Mouse (Mus musculus) layer of hippocampus, adult 2 months (tissue): ENCODE data around the gene Sacm1l. TPM values are rescaled to one million over a fixed set of nuclear protein-coding genes. Genes with fewer than 3 reads are reported as not detected.

ENCODE experiments used
- DNase-seq, 2 experiments: peaks; one replicate each; pipeline ENCODE4 v3.0.0; 2022; ENCODE audit warnings: low spot score in 2 of 2
- H3K27ac ChIP-seq: fragments of 200-600 bp; 2 replicates; pipeline ENCODE4 v1.8.1; 2022
- H3K4me3 ChIP-seq: fragments of 200-600 bp; 2 replicates; pipeline ENCODE4 v1.8.1; 2022; ENCODE audit warnings: mild to moderate bottlenecking
- CTCF ChIP-seq: fragments of 200-600 bp; conservative IDR thresholded peaks from 2 replicates; pipeline ENCODE4 v1.8.1; 2022; ENCODE audit warnings: antibody characterized with exemption, mild to moderate bottlenecking, moderate library complexity
- long read RNA-seq, 2 experiments: library from polyadenylated mRNA; stranded (forward); transcript quantifications; one replicate each; pipeline ENCODE4 v2.0.0; 2021; ENCODE audit warnings: borderline mapping rate in 2 of 2
- total RNA-seq, 2 experiments: library from RNA; stranded (reverse); gene quantifications; 2 replicates each; pipeline ENCODE4 v1.2.3; 2021

Gene Sacm1l
- 10 to 100 TPM; 53.7 to 56.8 TPM for total RNA-seq
- long read RNA-seq, experiment 1, transcript Sacm1l-201 (20 exons, 3,558 nt) = major isoform, 56 of 60 reads
- long read RNA-seq, experiment 1, partial matches to known transcripts = 1 of 60 reads
- long read RNA-seq, experiment 1, other reads (novel, unspliced or antisense) = 2 of 60 reads
- long read RNA-seq, experiment 2, transcript Sacm1l-201 (20 exons, 3,558 nt) = major isoform, 73 of 89 reads
- long read RNA-seq, experiment 2, partial matches to known transcripts = 4 of 89 reads
- long read RNA-seq, experiment 2, other reads (novel, unspliced or antisense) = 12 of 89 reads

- Histone ChIP-seq H3K4me3 (peak within 1 kb of the TSS; percentile 93), H3K27ac (peak within 1 kb of the TSS; percentile 98)
- TF ChIP-seq CTCF = no peak
- DNase-seq = peak; percentile 98 to 99
Observed at GRCm38 (mm10) chr9:123529392-123530157, at the start of gene Sacm1l. TSS of gene Sacm1l (plus strand) at chr9:123529759.

- Histone ChIP-seq H3K4me3 (peak overlapping the region; percentile 65), H3K27ac (no peak overlapping the region)
- no peak for DNase-seq
- TF ChIP-seq CTCF = no peak
Observed at GRCm38 (mm10) chr9:123479876-123480252, 49.7 kb upstream of the Sacm1l start.

- DNase-seq = no peak
- TF ChIP-seq CTCF = no peak
- H3K4me3 ChIP-seq = peak overlapping the region; percentile 65
- H3K27ac ChIP-seq = no peak overlapping the region
Observed at GRCm38 (mm10) chr9:123480253-123480921, 49.2 kb upstream of the Sacm1l start.

- Histone ChIP-seq H3K4me3 (peak overlapping the region; percentile 65), H3K27ac (no peak overlapping the region)
- TF ChIP-seq CTCF = no peak
- no peak for DNase-seq
Observed at GRCm38 (mm10) chr9:123481136-123481535, 48.4 kb upstream of the Sacm1l start.

GRCm38 (mm10) chr9:123483598-123483997 is 46.0 kb upstream of the Sacm1l start:
- H3K27ac ChIP-seq = no peak overlapping the region
- no peak for DNase-seq
- TF ChIP-seq CTCF = no peak
- H3K4me3 ChIP-seq = no peak overlapping the region

- TF ChIP-seq CTCF = no peak
- no peak for DNase-seq
- H3K4me3 ChIP-seq = no peak overlapping the region
- no peak overlapping the region for H3K27ac ChIP-seq
Observed at GRCm38 (mm10) chr9:123484830-123485229, 44.7 kb upstream of the Sacm1l start.

GRCm38 (mm10) chr9:123485561-123485960 is 44.0 kb upstream of the Sacm1l start:
- H3K4me3 ChIP-seq = no peak overlapping the region
- no peak for TF ChIP-seq CTCF
- no peak overlapping the region for H3K27ac ChIP-seq
- DNase-seq = no peak

GRCm38 (mm10) chr9:123486635-123487034 is 42.9 kb upstream of the Sacm1l start:
- TF ChIP-seq CTCF = no peak
- no peak overlapping the region for H3K27ac ChIP-seq
- DNase-seq = no peak
- H3K4me3 ChIP-seq = no peak overlapping the region

GRCm38 (mm10) chr9:123489073-123489472 is 40.5 kb upstream of the Sacm1l start:
- H3K4me3 ChIP-seq = no peak overlapping the region
- no peak for TF ChIP-seq CTCF
- H3K27ac ChIP-seq = no peak overlapping the region
- no peak for DNase-seq

- no peak for TF ChIP-seq CTCF
- no peak for DNase-seq
- Histone ChIP-seq H3K27ac (peak overlapping the region; percentile 41; the same call in 1 of the 2 replicates), H3K4me3 (no peak overlapping the region)
Observed at GRCm38 (mm10) chr9:123489727-123490343, 39.7 kb upstream of the Sacm1l start.

GRCm38 (mm10) chr9:123490930-123491329 is 38.6 kb upstream of the Sacm1l start:
- no peak overlapping the region for H3K4me3 ChIP-seq
- H3K27ac ChIP-seq = 0 out of 2 replicates have a peak overlapping the region, but pooled peaks have one; percentile 18
- TF ChIP-seq CTCF = no peak
- no peak for DNase-seq

- TF ChIP-seq CTCF = no peak
- Histone ChIP-seq H3K27ac (peak overlapping the region; percentile 40), H3K4me3 (no peak overlapping the region)
- peak; percentile 48 to 54 for DNase-seq
Observed at GRCm38 (mm10) chr9:123491917-123492585, 37.5 kb upstream of the Sacm1l start.
